Mouse (Mus musculus) layer of hippocampus, adult 11-12 months (tissue): ENCODE measurements around the gene Papolb.
A peak's percentile ranks its signal among the peaks of the same experiment; 100 is the strongest.

Experiments used
- DNase-seq: peaks from one replicate; pipeline ENCODE4 v3.0.0; 2022; ENCODE audit warnings: low spot score

Papolb gene

DNA sequence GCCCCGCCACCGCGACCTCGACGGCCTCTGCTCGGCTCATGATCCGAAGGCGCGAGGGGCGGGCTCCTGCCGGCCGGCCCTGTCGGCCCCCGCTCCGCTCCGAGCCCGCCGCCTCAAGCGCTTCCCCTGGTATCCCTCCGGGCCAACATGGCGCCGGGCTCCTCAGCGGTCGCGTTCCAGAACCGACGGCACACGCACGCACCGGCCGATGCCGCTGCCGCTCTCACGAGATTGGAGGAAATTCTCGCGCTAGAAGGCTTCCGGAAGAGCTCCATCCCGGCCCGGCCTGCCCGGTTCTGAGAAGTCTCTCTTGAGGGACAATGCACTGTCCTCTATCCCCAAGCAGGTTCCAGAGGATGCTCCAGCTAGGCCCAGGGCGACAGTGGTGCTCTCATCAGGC lies at the start of gene Papolb:
Papolb (minus strand) TSS at position 162 of the 400 bp plus-strand sequence.
- DNase-seq = no peak

DNA sequence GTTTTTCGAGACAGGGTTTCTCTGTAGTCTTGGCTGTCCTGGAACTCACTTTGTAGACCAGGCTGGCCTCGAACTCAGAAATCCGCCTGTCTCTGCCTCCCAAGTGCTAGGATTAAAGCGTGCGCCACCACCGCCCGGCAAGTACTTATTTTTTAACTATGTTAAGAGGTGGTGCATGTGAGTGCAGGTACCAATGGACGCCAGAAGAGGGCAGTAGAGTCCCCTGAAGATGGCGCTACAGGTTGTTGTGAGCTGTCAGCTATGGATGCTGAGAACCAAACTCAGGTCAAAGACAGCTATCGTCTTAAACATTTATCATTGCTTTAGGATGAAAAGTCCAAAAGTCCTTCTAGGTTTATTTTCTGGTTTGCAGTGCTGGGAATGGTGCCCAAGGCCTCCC lies 48.3 kb upstream of the Papolb start:
- no peak for DNase-seq

DNA sequence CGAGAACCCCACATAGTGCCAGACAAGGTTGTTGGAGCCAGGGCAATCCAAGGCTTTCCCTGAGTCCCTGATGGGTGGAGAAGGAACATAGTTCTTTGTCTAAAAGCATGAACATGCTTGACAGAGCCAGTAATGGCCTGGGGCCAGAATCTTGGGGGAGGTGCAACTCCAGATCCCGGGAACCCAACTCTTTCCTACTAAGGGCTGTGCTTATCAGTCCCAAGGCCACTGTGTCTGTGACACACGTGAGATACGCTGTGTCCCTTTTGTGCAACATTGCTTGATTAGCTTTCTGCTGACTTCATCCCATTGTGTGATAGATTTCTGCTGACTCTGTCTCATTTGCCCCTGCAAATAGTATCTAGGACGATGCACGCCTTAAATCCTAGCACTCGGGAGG lies 47.0 kb upstream of the Papolb start:
- DNase-seq = no peak

DNA sequence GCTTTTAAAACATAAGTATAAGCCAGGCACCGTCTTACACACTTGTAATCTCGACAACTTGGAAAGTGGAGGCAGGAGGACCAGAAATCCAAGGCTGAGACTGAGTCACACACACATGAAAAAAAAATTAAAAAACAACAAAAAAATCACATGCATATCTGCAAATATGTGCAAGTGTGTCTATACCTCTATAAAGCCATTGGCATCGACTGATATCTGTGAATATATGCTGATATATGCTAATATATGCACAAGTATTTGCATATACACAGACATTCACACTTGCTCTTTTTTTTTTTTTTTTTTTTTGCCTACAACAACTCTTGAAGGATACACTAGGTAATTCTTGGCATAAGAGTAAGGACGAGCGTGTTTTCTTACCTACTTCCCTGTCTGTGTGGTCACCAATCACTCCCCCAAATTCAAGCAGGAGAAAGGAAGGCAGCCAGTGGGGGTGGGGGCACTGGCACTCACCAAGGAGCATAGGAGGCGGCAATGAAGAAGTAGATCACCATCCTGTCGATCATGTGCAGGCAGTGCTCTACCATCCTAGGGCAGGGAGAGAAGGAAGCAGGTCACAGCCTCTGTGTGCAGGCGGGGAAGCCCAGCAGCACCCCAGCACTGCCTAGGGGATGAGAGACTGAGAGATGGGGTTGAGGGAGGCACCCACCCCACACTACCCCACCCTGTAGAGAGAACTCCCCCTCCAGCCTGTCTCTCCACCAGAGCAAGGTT lies 44.6 kb upstream of the Papolb start:
- DNase-seq = no peak

DNA sequence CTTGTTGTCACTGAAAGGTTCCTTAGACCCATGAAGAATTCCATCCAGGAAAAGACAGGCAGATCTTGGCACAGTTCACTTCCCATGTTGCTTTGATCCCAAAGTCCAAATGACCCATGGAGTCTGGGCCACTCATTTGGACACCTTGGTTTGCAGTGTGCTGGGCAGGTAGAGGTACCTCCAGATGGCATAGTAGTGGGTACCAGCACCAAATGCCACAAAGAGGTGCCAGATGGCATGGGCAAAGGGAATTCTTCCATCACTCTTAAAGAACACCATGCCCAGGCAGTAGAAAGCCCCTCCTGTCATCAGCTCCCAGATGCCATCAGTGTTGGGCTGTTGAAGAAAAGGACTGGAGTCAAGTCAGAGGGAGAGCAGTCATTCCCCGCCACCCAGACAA lies 34.7 kb upstream of the Papolb start:
- no peak for DNase-seq

DNA sequence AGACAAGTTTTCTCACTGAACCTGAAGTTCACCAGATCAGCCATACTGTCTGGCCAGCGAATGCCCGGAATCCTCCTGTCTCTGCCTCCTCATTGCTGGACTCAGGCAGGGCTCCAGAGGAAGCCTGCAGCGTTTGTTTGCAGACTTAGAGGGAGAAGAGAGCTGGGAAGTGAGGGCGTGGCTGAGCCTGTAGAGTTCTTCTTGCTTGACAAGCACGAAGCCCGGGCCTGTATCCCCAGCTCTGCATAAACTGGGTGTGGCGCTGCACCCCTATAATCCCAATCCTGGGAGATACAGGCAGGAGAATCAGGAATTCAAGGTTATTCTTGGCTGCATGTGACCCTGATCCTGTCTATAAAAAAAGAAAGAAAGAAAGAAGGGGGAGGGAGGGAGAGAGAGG lies 30.4 kb upstream of the Papolb start:
- DNase-seq = no peak

DNA sequence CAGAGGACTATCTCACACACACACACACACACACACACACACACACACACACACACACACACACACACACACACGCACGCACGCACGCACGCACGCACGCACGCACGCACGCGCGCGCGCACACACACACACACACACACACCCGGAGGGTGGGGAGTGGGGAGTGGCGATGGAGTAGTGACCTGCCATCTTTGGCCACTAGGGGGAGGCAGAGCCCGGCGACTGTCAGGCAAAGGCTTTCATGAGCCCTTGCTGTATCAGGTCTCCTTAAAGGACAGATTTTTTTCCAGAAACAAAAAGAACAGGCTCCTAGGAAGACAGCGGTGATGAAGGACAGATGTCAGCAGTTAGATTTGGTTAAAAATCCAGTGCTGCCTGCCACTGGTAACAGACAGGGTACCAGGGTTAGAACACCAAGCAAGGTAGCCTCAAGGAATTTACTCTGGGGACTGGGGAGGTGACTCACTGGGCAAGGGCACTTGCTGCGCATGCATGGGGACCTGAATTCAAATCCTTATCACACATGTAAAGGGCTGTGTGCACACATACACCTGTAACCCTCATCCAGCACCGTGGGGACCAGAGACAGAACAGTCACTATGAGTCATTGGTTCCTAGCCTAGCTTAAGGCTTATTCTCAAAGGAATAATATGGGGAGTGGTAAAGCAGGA lies 27.7 kb upstream of the Papolb start:
- DNase-seq = peak; percentile 89

DNA sequence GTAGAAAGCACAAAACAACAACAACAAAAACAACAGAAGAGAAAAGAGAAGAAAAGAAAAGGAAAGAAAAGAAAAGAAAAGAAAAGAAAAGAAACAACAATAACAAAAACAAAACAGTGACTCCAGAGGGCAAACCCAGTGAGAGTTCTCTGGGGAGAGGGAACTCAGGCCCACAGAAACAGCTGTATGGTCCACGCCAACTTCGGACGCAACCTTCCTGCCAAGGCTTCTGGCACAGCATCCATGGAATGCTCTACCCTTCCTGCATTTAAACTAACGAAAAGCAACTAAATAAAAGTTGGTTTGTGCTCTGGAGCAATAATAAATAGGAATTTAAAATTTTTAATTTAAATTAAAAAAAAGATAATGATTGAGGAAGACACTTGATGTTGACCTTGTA lies 26.8 kb upstream of the Papolb start:
- DNase-seq = no peak

DNA sequence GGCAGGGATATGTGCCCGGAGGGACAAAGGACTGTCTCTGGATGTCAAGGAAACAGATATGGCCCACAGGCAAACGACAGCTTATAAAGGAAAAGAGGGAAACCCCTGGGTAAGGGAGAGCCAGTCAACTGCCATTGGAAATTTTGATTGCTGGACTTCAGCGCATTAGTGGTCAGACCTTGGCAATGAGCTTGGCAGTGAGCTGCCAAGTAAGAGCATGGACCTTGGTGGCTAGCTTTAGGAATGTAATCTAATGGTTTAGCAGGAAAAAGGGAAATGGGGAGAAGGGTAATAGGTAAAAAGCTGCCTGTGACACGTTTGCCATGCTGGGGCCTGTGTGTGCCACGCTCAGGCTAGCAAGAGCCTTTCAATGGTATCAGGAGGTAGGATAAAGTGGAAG lies 26.0 kb upstream of the Papolb start:
- DNase-seq = no peak

DNA sequence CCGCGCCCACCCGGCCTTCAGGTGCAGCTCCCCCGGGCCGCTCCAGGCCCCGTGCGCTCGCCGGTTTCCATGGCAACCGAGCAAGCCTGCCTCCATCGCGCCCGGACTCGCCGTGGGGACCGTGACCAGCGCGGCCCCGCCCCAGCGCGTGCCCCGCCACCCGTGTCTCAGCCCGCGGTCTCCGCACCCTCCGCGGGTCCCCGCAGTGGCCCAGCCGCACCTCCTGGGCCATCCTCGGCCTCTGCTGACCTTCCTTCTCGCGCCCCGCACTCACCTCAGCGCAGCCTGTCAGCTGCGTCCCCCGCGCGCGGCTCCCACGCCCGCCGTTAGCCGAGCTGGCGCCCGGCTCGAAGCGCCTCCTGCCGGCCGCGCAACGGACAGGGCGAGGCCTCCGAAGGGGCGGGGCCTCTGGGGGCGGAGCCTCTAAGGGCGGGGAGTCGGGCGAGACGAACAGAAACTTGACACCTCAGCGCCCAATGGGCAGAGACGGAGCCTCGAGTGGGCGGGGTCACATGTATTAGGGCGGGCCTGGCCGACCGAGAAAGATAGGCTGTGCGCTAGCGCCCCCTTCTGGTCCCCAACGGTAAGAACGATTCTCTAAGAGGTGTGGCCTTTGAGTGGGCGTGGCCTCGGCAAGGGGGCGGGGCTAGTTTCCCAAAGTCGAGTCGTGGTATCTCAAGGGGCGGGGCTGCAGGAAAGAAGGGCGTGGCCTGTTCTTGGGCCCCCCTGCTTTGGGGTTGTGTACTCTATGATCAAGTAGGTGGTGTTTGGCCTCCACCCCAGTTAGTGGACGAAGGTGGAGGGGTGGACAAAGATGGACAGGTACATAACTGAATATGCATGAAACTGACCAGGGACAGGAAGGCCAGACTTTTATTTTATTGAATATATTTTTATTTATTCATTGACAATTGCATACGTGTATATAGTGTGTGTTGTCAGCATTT lies 21.1 kb upstream of the Papolb start, which contains the start of gene Radil:
Radil (minus strand) TSS at position 393 of the 947 bp plus-strand sequence.
- DNase-seq = peak; percentile 99

DNA sequence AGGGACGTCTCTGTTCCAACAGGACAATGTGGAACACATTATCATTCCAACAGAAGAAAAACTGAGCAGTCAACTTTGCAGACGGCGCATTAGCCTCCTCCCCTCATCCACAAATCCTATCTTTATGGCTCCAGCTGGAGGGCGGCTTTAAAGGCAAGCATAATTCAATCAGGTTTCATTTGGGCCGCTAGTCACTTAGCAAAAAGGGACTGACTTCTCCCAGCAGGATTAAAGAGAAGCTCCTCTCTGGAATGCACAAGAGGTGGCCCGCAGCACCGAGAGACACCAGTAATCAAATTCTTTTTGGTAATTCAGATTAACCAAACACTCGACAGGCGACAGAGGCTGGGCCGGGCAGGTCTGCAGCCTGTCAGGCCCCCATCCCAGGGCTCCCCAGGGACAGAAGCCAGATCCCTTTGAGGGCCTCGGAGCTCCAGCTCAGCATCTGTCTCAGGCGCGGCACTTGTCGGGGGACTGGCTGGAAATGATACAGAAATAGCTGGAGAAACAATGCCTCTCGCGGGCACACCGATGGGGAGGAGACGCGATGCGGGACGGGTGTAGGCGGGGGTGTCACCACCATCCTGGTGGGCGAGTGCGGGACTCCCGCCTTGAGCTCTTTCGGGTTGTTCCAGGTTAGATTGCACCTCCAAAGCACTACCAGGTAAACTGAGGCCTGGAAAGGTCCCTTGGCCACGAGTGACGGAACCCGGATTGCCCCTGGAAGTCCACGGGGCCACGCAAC lies 20.3 kb upstream of the Papolb start:
- DNase-seq = peak; percentile 36

DNA sequence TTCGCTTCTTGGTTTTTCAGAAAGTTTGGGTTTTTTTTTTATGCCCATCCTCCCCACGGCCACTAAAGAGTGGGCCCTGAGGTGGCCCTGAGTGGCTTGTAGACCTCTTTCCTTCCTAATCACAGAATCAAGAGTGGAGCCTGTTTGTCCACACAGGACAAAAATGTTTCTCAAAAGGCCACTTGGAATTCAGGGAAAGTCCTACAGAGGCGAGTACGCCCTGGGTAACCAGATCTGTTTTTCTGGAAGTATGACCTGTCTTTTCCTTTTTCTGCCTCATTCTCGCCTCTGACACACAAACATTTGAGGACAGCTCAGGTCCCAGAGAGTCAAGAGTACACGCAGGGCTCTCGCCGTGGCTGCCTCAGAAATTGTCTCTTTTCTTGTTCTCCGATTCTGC lies 19.6 kb upstream of the Papolb start:
- no peak for DNase-seq

DNA sequence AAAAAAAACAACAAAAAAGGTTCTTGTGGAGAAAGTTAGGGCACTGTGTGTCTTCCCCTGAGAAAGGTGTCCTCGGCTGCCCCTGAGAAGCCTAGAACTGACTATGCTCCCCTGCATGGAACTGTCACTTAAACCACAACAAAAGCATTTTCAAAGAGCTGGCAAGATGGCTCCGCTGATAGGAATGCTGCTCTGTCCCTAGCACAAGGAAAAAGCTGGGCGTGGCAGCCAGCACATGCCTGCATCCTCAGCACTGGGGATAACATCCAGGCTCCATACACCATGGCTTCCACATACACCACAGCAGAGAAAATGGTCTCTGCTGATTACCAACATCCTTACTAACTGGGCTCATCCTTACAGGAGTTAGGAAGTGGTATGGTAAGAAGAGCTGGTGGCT lies 17.2 kb upstream of the Papolb start:
- DNase-seq = no peak

DNA sequence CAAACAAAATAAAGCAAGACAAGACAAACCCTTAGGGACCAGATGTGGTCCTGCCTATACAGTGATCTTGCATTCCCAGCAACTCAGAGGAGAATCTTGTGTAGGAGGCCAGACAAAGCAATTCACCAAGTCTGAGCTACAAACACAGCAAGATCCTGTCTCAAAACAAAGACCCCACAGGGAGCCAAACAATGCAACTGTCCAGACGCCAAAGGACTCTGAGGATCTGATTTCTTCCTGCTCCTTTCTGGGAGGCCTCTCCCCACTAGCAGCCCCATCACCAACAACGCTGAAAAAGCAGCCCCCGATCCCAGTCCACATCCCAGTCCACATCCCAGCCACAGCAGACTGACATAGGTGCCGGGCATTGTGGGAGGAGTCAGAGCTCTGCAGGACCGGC lies 16.5 kb upstream of the Papolb start:
- no peak for DNase-seq

DNA sequence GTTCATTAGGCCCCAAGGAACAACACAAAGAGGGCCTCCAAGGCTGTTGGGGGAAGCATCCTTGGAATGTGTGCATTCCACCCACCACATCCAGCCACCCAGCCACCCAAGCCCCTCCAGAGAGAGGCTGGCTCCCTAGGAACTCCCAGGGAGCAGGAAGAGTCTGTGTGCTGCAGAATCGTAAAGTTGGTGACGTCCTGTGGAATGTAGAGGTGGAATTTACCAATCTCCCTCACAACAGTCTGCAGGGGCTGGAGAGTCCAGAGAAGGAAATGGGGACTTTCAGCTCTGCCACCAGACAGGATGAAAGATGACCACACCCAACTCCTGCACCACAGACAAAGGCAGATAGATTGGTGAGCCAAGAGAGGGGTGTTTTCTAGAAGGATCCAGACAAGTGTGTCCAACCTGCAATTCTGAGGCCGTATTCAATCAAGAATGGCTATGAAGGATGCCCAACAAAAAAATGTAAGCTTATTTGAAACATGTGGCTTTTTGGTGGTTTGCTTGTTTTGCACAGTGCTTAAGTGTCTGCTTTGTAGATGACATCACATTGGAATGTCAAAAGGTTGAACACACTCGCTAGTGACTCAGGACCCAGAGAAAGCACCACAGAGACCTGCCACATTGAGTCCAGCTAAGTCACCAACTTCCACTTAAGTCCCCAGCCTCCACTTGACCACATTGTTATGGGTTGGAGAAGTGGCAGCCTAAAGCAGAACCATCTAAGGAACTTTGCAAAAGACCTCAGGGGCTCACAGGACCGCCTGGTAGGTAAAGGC lies 15.3 kb upstream of the Papolb start:
- DNase-seq = no peak

DNA sequence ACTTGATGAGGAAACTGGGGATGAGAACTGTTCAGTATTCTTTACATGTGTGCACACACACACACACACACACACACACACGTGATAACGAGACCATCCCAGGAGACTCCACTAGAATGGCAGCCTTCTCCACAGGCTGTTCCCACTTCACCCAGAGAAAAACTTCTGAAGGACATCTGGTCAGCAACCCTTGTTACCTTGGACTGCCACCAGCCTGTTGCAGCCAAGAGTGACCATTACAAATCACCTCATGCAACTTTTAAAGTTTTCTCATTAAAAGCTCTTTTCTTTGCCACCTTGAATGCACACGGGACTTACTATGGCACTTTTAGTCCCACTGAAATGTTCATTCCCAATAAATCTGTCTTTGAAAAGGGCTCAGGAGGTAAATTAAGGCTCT lies 7.4 kb upstream of the Papolb start:
- DNase-seq = no peak

DNA sequence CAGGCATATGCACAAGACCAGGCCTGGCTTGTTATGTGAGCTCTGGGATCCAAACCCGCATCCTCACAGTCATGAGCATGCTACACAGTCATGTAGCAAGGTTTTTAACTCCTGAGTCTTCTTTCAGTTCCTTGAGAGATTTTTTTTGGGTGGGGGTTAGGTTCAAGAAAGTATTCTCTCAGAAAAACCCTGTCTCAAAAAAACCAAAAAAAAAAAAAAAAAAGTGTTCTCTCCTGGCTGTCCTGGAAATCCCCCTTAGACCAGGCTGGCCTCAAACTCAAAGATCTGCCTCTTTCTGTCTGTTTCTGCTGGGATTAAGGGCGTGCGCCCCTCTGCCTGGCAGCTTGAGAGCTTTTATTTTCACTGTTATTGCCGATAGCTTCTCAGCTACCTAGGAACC lies 5.5 kb upstream of the Papolb start:
- DNase-seq = no peak

DNA sequence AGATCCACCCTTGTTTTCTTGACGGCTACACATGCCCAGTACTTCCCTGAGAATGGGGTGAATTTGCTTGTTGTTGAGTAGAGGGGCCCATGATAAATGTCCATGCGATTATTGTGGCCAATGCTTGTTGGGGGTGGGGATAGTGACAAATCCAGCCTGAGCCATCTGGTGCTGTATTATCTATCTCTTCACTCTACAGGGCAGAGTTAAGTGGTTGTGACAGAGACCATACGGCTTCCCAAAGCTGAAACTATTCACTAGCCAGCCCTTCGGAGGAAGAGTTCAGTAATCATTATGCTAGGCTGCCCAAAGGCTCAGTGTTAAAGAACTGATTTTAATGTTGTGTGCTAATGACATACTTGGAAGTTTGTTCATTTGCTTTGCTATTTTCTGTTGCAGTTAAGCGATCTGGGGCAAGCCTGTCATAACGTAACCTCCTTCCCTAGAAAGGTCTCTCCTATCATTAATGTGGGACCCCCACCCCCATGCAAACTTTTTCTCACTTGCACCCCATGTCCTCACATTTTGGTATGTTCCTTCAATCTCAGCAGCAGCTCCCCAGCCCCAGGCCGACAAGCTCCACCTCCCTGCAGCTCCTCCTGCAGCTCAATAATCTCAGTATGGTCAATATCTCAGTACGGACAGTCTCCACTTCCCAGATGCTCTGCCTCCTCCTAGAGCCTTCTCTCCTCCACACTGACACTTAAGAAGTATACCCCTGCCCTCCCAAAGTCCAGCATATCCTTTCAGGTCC lies 5.0 kb downstream of the Papolb start:
- no peak for DNase-seq

DNA sequence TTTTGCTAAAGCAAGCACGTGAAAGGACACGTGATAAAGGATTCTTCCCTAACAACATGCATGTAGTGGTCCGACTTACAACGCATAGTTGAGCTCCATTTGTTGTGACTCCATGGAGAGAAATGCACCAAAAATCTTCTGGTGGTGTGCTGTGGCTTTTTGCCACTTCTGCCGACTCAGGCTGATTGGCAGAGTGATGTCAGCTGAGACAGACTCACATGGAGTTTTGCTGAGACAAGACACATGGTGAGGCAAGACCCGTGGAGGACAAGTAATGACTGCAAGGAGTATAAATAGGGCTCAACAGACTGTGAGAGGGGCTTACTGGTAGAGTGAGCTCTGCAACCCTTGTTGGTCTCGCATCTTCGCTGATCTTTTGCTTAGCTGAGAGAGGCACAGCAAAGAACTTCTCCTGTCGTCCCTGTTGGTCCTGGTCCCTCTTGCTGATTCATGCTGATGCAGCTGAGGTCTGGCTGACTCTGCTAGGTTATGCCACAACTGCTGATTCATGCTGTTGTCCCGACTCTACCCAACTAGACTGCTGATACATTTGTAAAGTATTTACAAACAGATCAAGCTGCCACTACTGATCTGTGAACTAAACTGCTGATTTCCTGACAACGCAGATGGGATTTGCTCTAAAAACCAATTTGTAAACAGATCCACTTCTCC lies 8.5 kb downstream of the Papolb start:
- no peak for DNase-seq

DNA sequence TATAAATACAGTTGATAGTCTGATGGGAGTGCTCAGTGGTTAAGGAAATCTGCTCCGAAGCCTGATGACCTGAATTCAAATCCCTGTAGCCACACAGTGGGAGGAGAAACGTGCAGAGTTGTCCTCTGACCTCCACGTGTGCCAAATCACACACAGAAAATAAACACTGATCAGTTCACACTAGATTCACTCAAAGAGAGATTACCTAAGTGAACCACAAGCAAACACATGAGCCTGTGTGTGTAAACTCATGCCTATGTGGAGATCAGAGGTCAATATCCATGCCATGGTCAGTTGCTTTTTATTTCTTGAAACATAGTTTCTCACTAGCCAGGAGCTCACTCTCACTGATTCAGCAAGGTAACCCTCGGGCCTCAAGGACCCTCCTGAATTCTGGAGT lies 9.5 kb downstream of the Papolb start:
- DNase-seq = no peak
